22 mouse cellular contexts compared by ENCODE assay signal in the genomic region with DNA sequence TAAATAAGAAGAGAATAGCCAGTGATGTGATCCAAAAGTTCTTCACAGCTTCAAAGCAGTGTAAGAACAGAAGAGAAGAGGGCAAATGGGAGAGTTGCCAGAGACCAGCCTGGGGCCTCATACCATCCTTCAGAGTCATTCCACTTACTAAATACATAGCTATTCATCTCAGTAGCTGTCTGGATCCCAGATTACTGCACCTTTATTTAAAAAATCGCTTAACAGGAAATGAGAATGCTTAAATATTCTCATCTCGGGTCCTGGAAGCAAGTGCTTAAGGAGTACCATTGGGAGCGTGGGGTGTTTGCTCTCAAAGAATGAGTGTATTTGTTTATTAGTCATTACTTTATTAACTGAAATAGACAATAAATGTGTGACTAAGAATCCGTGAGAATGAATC.
DNase-seq lines count a peak whose midpoint lies in the region; ATAC-seq and TF ChIP-seq lines count a peak whose summit lies in the region.
"Had no signal": no experiment of that assay in that cellular context is flagged by ENCODE, and none has a peak within 500 bp of the region (broad histone marks: within the 10 kb centered on the region; RNA-seq: fewer than 3 reads in every experiment).

No protein-coding gene starts in this region.

- H3K4me2 ChIP-seq in embryonic facial prominence, embryonic 14.5 days (ENCODE audit: low read depth, low read length), result no peak overlapping the region
- H3K4me2 ChIP-seq in myocyte (ENCODE audit: low read depth), result peak overlapping the region; percentile 22
- H3K4me2 ChIP-seq in heart, embryonic 12.5 days, result no peak overlapping the region
- no peak overlapping the region for H3K4me2 ChIP-seq in hindbrain, embryonic 13.5 days
- H3K4me2 ChIP-seq: embryonic facial prominence, embryonic 15.5 days; forebrain, embryonic 12.5 days; heart, embryonic 15.5 days; hindbrain, embryonic 14.5 days had no signal

- POLR2A ChIA-PET in Patski (lab: Charles Lee), result no interaction called here

- H3K9me3 ChIP-seq in embryonic facial prominence, embryonic 14.5 days (ENCODE audit: control insufficient read depth, low read length), result no peaks in the 10 kb centered on the region
- no peaks in the 10 kb centered on the region for H3K9me3 ChIP-seq in embryonic facial prominence, embryonic 10.5 days
- H3K9me3 ChIP-seq in heart, embryonic 12.5 days (replicated peaks), result no peaks in the 10 kb centered on the region
- no peaks in the 10 kb centered on the region for H3K9me3 ChIP-seq in hindbrain, embryonic 13.5 days
- H3K9me3 ChIP-seq: embryonic facial prominence, embryonic 15.5 days; forebrain, embryonic 12.5 days; heart, embryonic 10.5 days; heart, embryonic 15.5 days had no signal

- DNase-seq in embryonic facial prominence, embryonic 14.5 days (ENCODE audit: low spot score), result peak; percentile 11
- no peak for DNase-seq in embryonic facial prominence, embryonic 10.5 days (ENCODE audit: low spot score)
- DNase-seq in 3134 (ENCODE audit: extremely low read depth, insufficient read length, low spot score) (peak; percentile 46), Patski (ENCODE audit: low read depth, low spot score) (no peak)
- no peak for DNase-seq in layer of hippocampus, postnatal 14 days (ENCODE audit: low spot score in 2 of 2)
- DNase-seq: adrenal gland, postnatal 10 days; cerebellum, adult 18-20 months; cerebellum, adult 9-11 months; cerebellum, postnatal 36 days; gastrocnemius, postnatal 10 days; heart, adult 18-20 months; heart, postnatal 14 days had no signal

- no peaks in the 10 kb centered on the region for H3K27me3 ChIP-seq in embryonic facial prominence, embryonic 14.5 days (replicated peaks; ENCODE audit: control insufficient read depth, insufficient read depth, low read length)
- no peaks in the 10 kb centered on the region for H3K27me3 ChIP-seq in embryonic facial prominence, embryonic 10.5 days (replicated peaks; ENCODE audit: low read depth, poor library complexity, severe bottlenecking)
- no peaks in the 10 kb centered on the region for H3K27me3 ChIP-seq in Patski
- H3K27me3 ChIP-seq in myocyte (ENCODE audit: control insufficient read depth, insufficient read depth, insufficient read length), result no peaks in the 10 kb centered on the region
- no peaks in the 10 kb centered on the region for H3K27me3 ChIP-seq in heart, embryonic 12.5 days (replicated peaks)
- H3K27me3 ChIP-seq in hindbrain, embryonic 13.5 days, result no peaks in the 10 kb centered on the region
- H3K27me3 ChIP-seq: CH12.LX; embryonic facial prominence, embryonic 15.5 days; forebrain, embryonic 12.5 days; heart, embryonic 15.5 days had no signal

- in situ Hi-C loops in Patski (cut with MboI; ENCODE audit: low pct_unique_long_range_greater_than_20kb), result no loop called here

- no peaks in the 10 kb centered on the region for H3K79me2 ChIP-seq in myocyte (ENCODE audit: control insufficient read depth, insufficient read depth)

- TF ChIP-seq POLR2A in myocyte (IDR thresholded peaks at IDR 0.05; ENCODE audit: insufficient read length, low read depth), result no peak

- H3K36me3 ChIP-seq in embryonic facial prominence, embryonic 14.5 days (ENCODE audit: control insufficient read depth, insufficient read depth, low read length), result no peaks in the 10 kb centered on the region
- no peaks in the 10 kb centered on the region for H3K36me3 ChIP-seq in embryonic facial prominence, embryonic 10.5 days (replicated peaks)
- H3K36me3 ChIP-seq in myocyte (ENCODE audit: control insufficient read depth, insufficient read depth), result no peaks in the 10 kb centered on the region
- H3K36me3 ChIP-seq in heart, embryonic 12.5 days, result no peaks in the 10 kb centered on the region
- no peaks in the 10 kb centered on the region for H3K36me3 ChIP-seq in hindbrain, embryonic 13.5 days
- H3K36me3 ChIP-seq: embryonic facial prominence, embryonic 15.5 days; forebrain, embryonic 12.5 days; heart, embryonic 10.5 days; heart, embryonic 15.5 days had no signal

- H3ac ChIP-seq in myocyte (ENCODE audit: control insufficient read depth, insufficient read length), result no peak overlapping the region

- TF ChIP-seq CTCF in Patski (IDR thresholded peaks at IDR 0.05), result no peak

- H3K4me3 ChIP-seq in embryonic facial prominence, embryonic 14.5 days (ENCODE audit: low read depth, low read length), result no peak overlapping the region
- no peak overlapping the region for H3K4me3 ChIP-seq in embryonic facial prominence, embryonic 10.5 days
- no peak overlapping the region for H3K4me3 ChIP-seq in myocyte
- no peak overlapping the region for H3K4me3 ChIP-seq in heart, embryonic 12.5 days
- no peak overlapping the region for H3K4me3 ChIP-seq in hindbrain, embryonic 13.5 days
- H3K4me3 ChIP-seq: embryonic facial prominence, embryonic 15.5 days; forebrain, embryonic 12.5 days; heart, embryonic 10.5 days; heart, embryonic 15.5 days had no signal

- H3K27ac ChIP-seq in embryonic facial prominence, embryonic 14.5 days (replicated peaks; ENCODE audit: low read depth, low read length), result no peak overlapping the region
- H3K27ac ChIP-seq in embryonic facial prominence, embryonic 10.5 days (replicated peaks), result no peak overlapping the region
- no peak overlapping the region for H3K27ac ChIP-seq in heart, embryonic 12.5 days (ENCODE audit: poor library complexity, severe bottlenecking)
- H3K27ac ChIP-seq in hindbrain, embryonic 13.5 days, result no peak overlapping the region
- H3K27ac ChIP-seq: embryonic facial prominence, embryonic 15.5 days; forebrain, embryonic 12.5 days; heart, embryonic 10.5 days; heart, embryonic 15.5 days; hindbrain, embryonic 14.5 days had no signal

- no peak overlapping the region for H3K9ac ChIP-seq in embryonic facial prominence, embryonic 14.5 days (ENCODE audit: low read depth, low read length)
- no peak overlapping the region for H3K9ac ChIP-seq in heart, embryonic 12.5 days
- H3K9ac ChIP-seq in hindbrain, embryonic 13.5 days, result no peak overlapping the region
- H3K9ac ChIP-seq: embryonic facial prominence, embryonic 15.5 days; forebrain, embryonic 12.5 days; heart, embryonic 15.5 days; hindbrain, embryonic 14.5 days had no signal

- ATAC-seq in embryonic facial prominence, embryonic 14.5 days (ENCODE audit: low read depth), result no peak
- ATAC-seq in Patski, result peak; percentile 62
- no peak for ATAC-seq in heart, embryonic 12.5 days (ENCODE audit: insufficient number of reproducible peaks, low FRiP score)
- no peak for ATAC-seq in hindbrain, embryonic 13.5 days (ENCODE audit: low FRiP score)
- ATAC-seq: forebrain, embryonic 16.5 days had no signal

- CTCF ChIA-PET in Patski (lab: Charles Lee), result interaction anchor here (1.4 kb wide), 1 partner anchor 43 kb away, joined by 3 read pairs; no protein-coding TSS in a partner anchor

- no peaks in the 10 kb centered on the region for H3K4me1 ChIP-seq in embryonic facial prominence, embryonic 14.5 days (ENCODE audit: control insufficient read depth, insufficient read depth, low read length)
- H3K4me1 ChIP-seq in embryonic facial prominence, embryonic 10.5 days, result no peaks in the 10 kb centered on the region
- H3K4me1 ChIP-seq in heart, embryonic 12.5 days (replicated peaks), result no peaks in the 10 kb centered on the region
- H3K4me1 ChIP-seq in hindbrain, embryonic 13.5 days (replicated peaks), result no peaks in the 10 kb centered on the region
- H3K4me1 ChIP-seq: embryonic facial prominence, embryonic 15.5 days; forebrain, embryonic 12.5 days; heart, embryonic 10.5 days had no signal

- WGBS in embryonic facial prominence, embryonic 14.5 days, result 63% methylated on average over 4 of the region's 4 CpGs
- 81% methylated on average over 4 of the region's 4 CpGs for WGBS in embryonic facial prominence, embryonic 10.5 days
- 66% methylated on average over 4 of the region's 4 CpGs for WGBS in heart, embryonic 12.5 days
- WGBS in hindbrain, embryonic 13.5 days, result 79% methylated on average over 4 of the region's 4 CpGs

TF ChIP-seq in myocyte, 11 proteins besides CTCF, POLR2A, EP300 and RAD21:
- TF ChIP-seq MYOD1 (IDR thresholded peaks at IDR 0.05; ENCODE audit: control insufficient read depth in 1 of 3, insufficient read length in 2 of 3, low read depth in 2 of 3), result no peak
- no peak for TF ChIP-seq MYOG (IDR thresholded peaks at IDR 0.05; ENCODE audit: control insufficient read depth in 1 of 3, insufficient read depth in 1 of 3, insufficient read length in 2 of 3, low read depth in 2 of 3)
- no peak for TF ChIP-seq TCF3 (IDR thresholded peaks at IDR 0.05; ENCODE audit: insufficient read length, low read depth)
- TF ChIP-seq TCF12 (IDR thresholded peaks at IDR 0.05; ENCODE audit: insufficient read depth, poor library complexity, severe bottlenecking), result no peak
- no peak for TF ChIP-seq USF1 (IDR thresholded peaks at IDR 0.05; ENCODE audit: low read depth)
- no peak for TF ChIP-seq SRF (IDR thresholded peaks at IDR 0.05; ENCODE audit: control insufficient read depth, insufficient read length, low read depth)
- no peak for TF ChIP-seq CEBPB (IDR thresholded peaks at IDR 0.05; ENCODE audit: insufficient read depth, poor library complexity, severe bottlenecking)
- no peak for TF ChIP-seq POLR2AphosphoS2 (IDR thresholded peaks at IDR 0.05; ENCODE audit: insufficient read length, low read depth)
- TF ChIP-seq E2F4 (IDR thresholded peaks at IDR 0.05; ENCODE audit: insufficient read depth), result no peak
- no peak for TF ChIP-seq REST (IDR thresholded peaks at IDR 0.05; ENCODE audit: insufficient read depth, insufficient read length)
- TF ChIP-seq MAX (IDR thresholded peaks at IDR 0.05; ENCODE audit: low read depth), result no peak

Comparison
In these comparisons a context has a peak if more than half of its experiments do, and no peak if none do; other contexts are left out.
1. DNase-seq: peak in embryonic facial prominence, embryonic 14.5 days (single experiment) and 3134 (single experiment); none in embryonic facial prominence, embryonic 10.5 days (single experiment), Patski (single experiment) and layer of hippocampus, postnatal 14 days (0 of 2).